Mouse (Mus musculus): ENCODE results near the gene Nptxr. TPM values are rescaled to one million over a fixed set of nuclear protein-coding genes. Genes with fewer than 3 reads are reported as not detected.

The Nptxr gene
- 2.9 TPM for polyA plus RNA-seq (2015; fragmentation: Illumina TruSeq; extraction: RNeasy Lipid Tissue Mini Kit (QIAGEN cat#74804); ENCODE audit: insufficient read depth, low read depth, low replicate concordance)

GRCm38 (mm10) chr15:79804352-79805071 is at the start of gene Nptxr:
Gene Nptxr, minus strand, starts transcription at chr15:79804766.

GRCm38 (mm10) chr15:79834130-79834880 is 29.7 kb upstream of the Nptxr start, which contains the start of the genes Npcd and Cbx6:
Gene Npcd, minus strand, starts transcription at chr15:79834237.
Gene Cbx6, minus strand, starts transcription at chr15:79834688.

GRCm38 (mm10) chr15:79777749-79778148 is 26.8 kb downstream of the Nptxr start, which contains the start of gene Dnal4:
Gene Dnal4, minus strand, starts transcription at chr15:79777849.

DNA sequence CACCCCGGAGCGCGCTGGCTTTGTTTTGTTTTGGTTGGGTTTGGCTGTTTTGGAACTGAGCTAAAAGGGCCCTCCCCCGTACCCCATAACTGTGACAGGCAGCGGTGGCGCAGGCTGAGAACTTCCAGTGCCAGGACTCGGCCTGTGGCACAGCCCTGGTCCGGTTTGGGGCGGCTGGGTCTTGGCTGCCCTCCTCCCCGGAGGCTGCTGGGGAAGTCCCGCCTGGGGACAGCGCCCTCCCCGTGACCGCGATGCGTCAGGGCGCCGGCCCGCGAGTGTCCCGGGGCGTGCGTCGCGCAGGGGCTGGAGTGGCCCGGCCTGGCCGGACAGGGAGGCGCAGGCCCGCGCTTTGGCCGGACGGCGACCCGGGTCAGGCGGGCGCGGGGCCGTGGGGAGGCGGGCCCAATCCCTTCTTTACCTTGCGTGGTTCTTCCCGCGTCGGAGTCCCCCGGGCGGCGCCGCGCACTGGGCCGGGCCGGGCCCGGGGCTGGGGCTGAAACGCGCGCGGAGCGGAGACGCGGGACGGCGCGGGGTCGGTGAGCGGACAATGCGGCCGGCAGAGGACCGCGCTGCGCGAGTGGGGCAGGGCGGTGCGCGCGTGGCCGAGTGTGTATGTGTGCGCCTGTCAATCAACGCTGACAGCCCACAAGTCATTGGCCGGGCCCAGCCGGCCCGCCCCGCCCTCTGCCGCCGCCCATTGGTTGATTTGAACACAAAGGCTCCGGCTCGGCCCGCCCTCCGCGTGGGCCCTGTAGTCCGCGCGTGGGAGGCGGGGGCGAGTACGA is 62.5 kb downstream of the Nptxr start, which contains the start of gene Sun2:
Gene Sun2 (minus strand): TSS at position 616 of the 785 bp plus-strand sequence.

Other genes starting within 250 kb of the Nptxr start
- gene Dmc1, start 199.7 kb downstream of the Nptxr start, polyA plus RNA-seq (2015; fragmentation: Illumina TruSeq; extraction: RNeasy Lipid Tissue Mini Kit (QIAGEN cat#74804); ENCODE audit: insufficient read depth, low read depth, low replicate concordance): not detected
- 1.5 TPM for gene Fam227a, start 145.8 kb downstream of the Nptxr start, polyA plus RNA-seq (2015; fragmentation: Illumina TruSeq; extraction: RNeasy Lipid Tissue Mini Kit (QIAGEN cat#74804); ENCODE audit: insufficient read depth, low read depth, low replicate concordance)
- 3.5 TPM for gene Cby1, start 145.6 kb downstream of the Nptxr start, polyA plus RNA-seq (2015; fragmentation: Illumina TruSeq; extraction: RNeasy Lipid Tissue Mini Kit (QIAGEN cat#74804); ENCODE audit: insufficient read depth, low read depth, low replicate concordance)
- 16.1 TPM for gene Tomm22, start 133.9 kb downstream of the Nptxr start, polyA plus RNA-seq (2015; fragmentation: Illumina TruSeq; extraction: RNeasy Lipid Tissue Mini Kit (QIAGEN cat#74804); ENCODE audit: insufficient read depth, low read depth, low replicate concordance)
- gene Josd1, start 116.8 kb downstream of the Nptxr start, polyA plus RNA-seq (2015; fragmentation: Illumina TruSeq; extraction: RNeasy Lipid Tissue Mini Kit (QIAGEN cat#74804); ENCODE audit: insufficient read depth, low read depth, low replicate concordance): 8.6 TPM
- gene Gtpbp1, start 113.9 kb downstream of the Nptxr start, polyA plus RNA-seq (2015; fragmentation: Illumina TruSeq; extraction: RNeasy Lipid Tissue Mini Kit (QIAGEN cat#74804); ENCODE audit: insufficient read depth, low read depth, low replicate concordance): 11.6 TPM
- 7.8 TPM for gene Sun2, start 62.2 kb downstream of the Nptxr start, polyA plus RNA-seq (2015; fragmentation: Illumina TruSeq; extraction: RNeasy Lipid Tissue Mini Kit (QIAGEN cat#74804); ENCODE audit: insufficient read depth, low read depth, low replicate concordance)
- gene Dnal4, start 26.9 kb downstream of the Nptxr start, polyA plus RNA-seq (2015; fragmentation: Illumina TruSeq; extraction: RNeasy Lipid Tissue Mini Kit (QIAGEN cat#74804); ENCODE audit: insufficient read depth, low read depth, low replicate concordance): 5.7 TPM
- gene Npcd, start 29.5 kb upstream of the Nptxr start, polyA plus RNA-seq (2015; fragmentation: Illumina TruSeq; extraction: RNeasy Lipid Tissue Mini Kit (QIAGEN cat#74804); ENCODE audit: insufficient read depth, low read depth, low replicate concordance): not detected
- 11.9 TPM for gene Cbx6, start 29.9 kb upstream of the Nptxr start, polyA plus RNA-seq (2015; fragmentation: Illumina TruSeq; extraction: RNeasy Lipid Tissue Mini Kit (QIAGEN cat#74804); ENCODE audit: insufficient read depth, low read depth, low replicate concordance)
- gene Apobec3, start 86.9 kb upstream of the Nptxr start, polyA plus RNA-seq (2015; fragmentation: Illumina TruSeq; extraction: RNeasy Lipid Tissue Mini Kit (QIAGEN cat#74804); ENCODE audit: insufficient read depth, low read depth, low replicate concordance): 8.8 TPM
- gene Cbx7, start 166.4 kb upstream of the Nptxr start, polyA plus RNA-seq (2015; fragmentation: Illumina TruSeq; extraction: RNeasy Lipid Tissue Mini Kit (QIAGEN cat#74804); ENCODE audit: insufficient read depth, low read depth, low replicate concordance): 12.8 TPM
- 17.0 TPM for gene Pdgfb, start 210.2 kb upstream of the Nptxr start, polyA plus RNA-seq (2015; fragmentation: Illumina TruSeq; extraction: RNeasy Lipid Tissue Mini Kit (QIAGEN cat#74804); ENCODE audit: insufficient read depth, low read depth, low replicate concordance)